Mouse (Mus musculus) embryonic fibroblast, embryonic 13.5 days (primary cell): ENCODE measurements around the gene Ppp1r9a.

Experiments
- CTCF ChIP-seq: IDR thresholded peaks from 2 replicates; pipeline ENCODE4 v1.5.1; 2011; ENCODE audit warnings: mild to moderate bottlenecking, control low read depth, low read length, moderate library complexity, borderline replicate concordance; ENCODE audit not compliant: insufficient read depth
- POLR2A ChIP-seq: IDR thresholded peaks from 2 replicates; pipeline ENCODE4 v1.6.1; 2011; ENCODE audit warnings: low read depth, mild to moderate bottlenecking, control low read depth, low read length, moderate library complexity

DNA sequence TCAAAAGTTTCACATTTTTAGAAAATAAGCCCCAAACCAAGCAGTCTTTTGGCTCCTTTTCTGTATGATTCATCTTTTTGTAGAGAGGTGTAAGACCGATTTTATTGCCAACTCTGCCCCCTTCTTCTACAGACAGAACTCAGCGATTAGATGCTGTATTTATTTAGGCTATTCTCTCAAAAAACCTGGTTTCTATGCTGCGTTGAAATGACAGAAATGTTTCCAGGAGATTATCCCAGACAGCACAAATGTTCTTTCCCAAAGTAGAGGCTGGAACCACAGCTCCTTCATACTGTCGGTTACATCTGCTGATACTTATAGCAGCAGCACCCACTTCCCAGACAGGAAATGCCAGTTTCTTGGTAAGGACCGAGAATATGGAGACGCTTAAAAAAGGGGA is 2.8 kb upstream of the Ppp1r9a start:
- TF ChIP-seq POLR2A: no peak
- no peak for TF ChIP-seq CTCF
